Mouse (Mus musculus) embryonic fibroblast, embryonic 13.5 days (primary cell): ENCODE data around the gene 4931406P16Rik.

Experiments used
- CTCF ChIP-seq: IDR thresholded peaks from 2 replicates; pipeline ENCODE4 v1.5.1; 2011; ENCODE audit warnings: mild to moderate bottlenecking, control low read depth, low read length, moderate library complexity, borderline replicate concordance; ENCODE audit not compliant: insufficient read depth
- POLR2A ChIP-seq: IDR thresholded peaks from 2 replicates; pipeline ENCODE4 v1.6.1; 2011; ENCODE audit warnings: low read depth, mild to moderate bottlenecking, control low read depth, low read length, moderate library complexity

GRCm38 (mm10) chr7:34238086-34238485 is 75.3 kb downstream of the 4931406P16Rik start:
- no peak for TF ChIP-seq POLR2A
- no peak for TF ChIP-seq CTCF
